Mouse (Mus musculus) midbrain, embryonic 16.5 days (tissue): ENCODE data around the gene Tcf7l2. TPM values are rescaled to one million over a fixed set of nuclear protein-coding genes. Genes with fewer than 3 reads are reported as not detected.
A peak's percentile ranks its signal among the peaks of the same experiment; 100 is the strongest.

Experiments
- ATAC-seq: fragments of 200-750 bp; cut with Nextera tagmentation; 2 replicates; pipeline ENCODE4 v1.8.0; 2017; ENCODE audit warnings: moderate TSS enrichment
- H3K27ac ChIP-seq: fragments of 300-500 bp; sonication (generic); 2 replicates; pipeline ENCODE4 v1.5.1; 2014; ENCODE audit warnings: mild to moderate bottlenecking, low read length, mixed read lengths
- H3K27me3 ChIP-seq: fragments of 300-500 bp; sonication (generic); 2 replicates; pipeline ENCODE4 v1.6.1; 2014; ENCODE audit warnings: low read depth, low read length, mixed read lengths; ENCODE audit not compliant: control insufficient read depth, insufficient read depth
- H3K36me3 ChIP-seq: fragments of 300-500 bp; sonication (generic); 2 replicates; pipeline ENCODE4 v1.6.1; 2014; ENCODE audit warnings: mild to moderate bottlenecking, low read length, moderate library complexity, mixed read lengths; ENCODE audit not compliant: control insufficient read depth, insufficient read depth
- H3K4me1 ChIP-seq: fragments of 300-500 bp; sonication (generic); 2 replicates; pipeline ENCODE4 v1.6.1; 2014; ENCODE audit warnings: mild to moderate bottlenecking, low read length, mixed read lengths; ENCODE audit not compliant: control insufficient read depth, insufficient read depth
- H3K4me2 ChIP-seq: fragments of 300-500 bp; sonication (generic); 2 replicates; pipeline ENCODE4 v1.6.1; 2014; ENCODE audit warnings: mild to moderate bottlenecking, low read length, mixed read lengths
- H3K4me3 ChIP-seq: fragments of 300-500 bp; sonication (generic); 2 replicates; pipeline ENCODE4 v1.5.1; 2014; ENCODE audit warnings: low read depth, mild to moderate bottlenecking, low read length, moderate library complexity, mixed read lengths
- H3K9ac ChIP-seq: fragments of 300-500 bp; sonication (generic); 2 replicates; pipeline ENCODE4 v1.6.1; 2014; ENCODE audit warnings: low read depth, low read length, mixed read lengths
- H3K9me3 ChIP-seq: fragments of 300-500 bp; sonication (generic); replicated peaks from 2 replicates; pipeline ENCODE4 v1.6.1; 2014; ENCODE audit warnings: mild to moderate bottlenecking, low read length, mixed read lengths; ENCODE audit not compliant: control insufficient read depth, poor library complexity, severe bottlenecking
- WGBS: fragments of 180-500 bp; shearing (Covaris S2); extraction: QIAGEN DNeasy Blood & Tissue Kit; methylation state at CpG from one replicate; pipeline ENCODE4 v1.1.7; 2014; 5-methylcytosine and 5-hydroxymethylcytosine counted together
- polyA plus RNA-seq: library from polyadenylated mRNA; unstranded; fragments of >200 nt; fragmentation: Nextera tagmentation; extraction: Ambion mirVana; gene quantifications from 2 replicates; pipeline ENCODE4 v1.2.1, GENCODE M21; 2015

The Tcf7l2 gene
- polyA plus RNA-seq, 1 experiment from 2014 or later, result 824 TPM

GRCm38 (mm10) chr19:55956745-55957144 is 215.1 kb downstream of the Tcf7l2 start:
- H3K4me1 ChIP-seq, result no peaks in the 10 kb centered on the region
- H3K9ac ChIP-seq, result no peak overlapping the region
- no peak overlapping the region for H3K4me3 ChIP-seq
- no peaks in the 10 kb centered on the region for H3K36me3 ChIP-seq
- H3K27me3 ChIP-seq, result no peaks in the 10 kb centered on the region
- no peak for ATAC-seq
- no peak overlapping the region for H3K27ac ChIP-seq
- H3K4me2 ChIP-seq, result no peak overlapping the region
- peaks cover 9% of the 10 kb centered on the region for H3K9me3 ChIP-seq
- 96% methylated on average over 6 of the region's 6 CpGs for WGBS

- Histone ChIP-seq H3K4me1 (no peaks in the 10 kb centered on the region), H3K4me3 (no peak overlapping the region), H3K27me3 (no peaks in the 10 kb centered on the region), H3K4me2 (no peak overlapping the region), H3K27ac (no peak overlapping the region), H3K9ac (no peak overlapping the region), H3K9me3 (peaks cover 2% of the 10 kb centered on the region), H3K36me3 (no peaks in the 10 kb centered on the region)
- ATAC-seq, result no peak
- 96% methylated on average over 3 of the region's 3 CpGs for WGBS
These were observed 222.8 kb downstream of the Tcf7l2 start for GRCm38 (mm10) chr19:55964421-55964820.

- 34% methylated on average over 7 of the region's 7 CpGs for WGBS
- Histone ChIP-seq H3K4me2 (no peak overlapping the region), H3K4me1 (peaks cover 6% of the 10 kb centered on the region; the same call in 1 of the 2 replicates)
These were observed 224.4 kb downstream of the Tcf7l2 start for GRCm38 (mm10) chr19:55966066-55966465.

GRCm38 (mm10) chr19:55969929-55970531 is 228.4 kb downstream of the Tcf7l2 start:
- H3K9ac ChIP-seq, result 0 out of 2 replicates have a peak overlapping the region, but pooled peaks have one; percentile 4
- H3K27me3 ChIP-seq, result no peaks in the 10 kb centered on the region
- 10% methylated on average over 14 of the region's 14 CpGs for WGBS
- no peaks in the 10 kb centered on the region for H3K9me3 ChIP-seq
- H3K36me3 ChIP-seq, result no peaks in the 10 kb centered on the region
- ATAC-seq, result no peak
- H3K4me1 ChIP-seq, result peaks cover 6% of the 10 kb centered on the region; the same call in 1 of the 2 replicates
- H3K4me3 ChIP-seq, result no peak overlapping the region
- H3K27ac ChIP-seq, result peak overlapping the region; percentile 39
- no peak overlapping the region for H3K4me2 ChIP-seq

More at GRCm38 (mm10) chr19:55966066-55966465, 224.4 kb downstream of the Tcf7l2 start:
- Histone ChIP-seq H3K36me3 (no peaks in the 10 kb centered on the region), H3K27ac (no peak overlapping the region), H3K9ac (no peak overlapping the region), H3K9me3 (no peaks in the 10 kb centered on the region), H3K4me3 (no peak overlapping the region), H3K27me3 (no peaks in the 10 kb centered on the region)
- no peak for ATAC-seq

- WGBS, result 80% methylated on average over 9 of the region's 9 CpGs
These were observed 234.5 kb downstream of the Tcf7l2 start for GRCm38 (mm10) chr19:55976073-55976472.

More at GRCm38 (mm10) chr19:55976073-55976472, 234.5 kb downstream of the Tcf7l2 start:
- Histone ChIP-seq H3K36me3 (no peaks in the 10 kb centered on the region), H3K27me3 (no peaks in the 10 kb centered on the region), H3K4me1 (no peaks in the 10 kb centered on the region), H3K9me3 (no peaks in the 10 kb centered on the region), H3K9ac (no peak overlapping the region), H3K27ac (0 out of 2 replicates have a peak overlapping the region, but pooled peaks have one; percentile 17), H3K4me2 (no peak overlapping the region), H3K4me3 (no peak overlapping the region)
- ATAC-seq, result no peak
